Mouse (Mus musculus) MN1 (cell line): ENCODE measurements around the gene Sardh.

ENCODE experiments used
- DNase-seq: peaks from one replicate; pipeline ENCODE4 v3.0.0-alpha.2; 2016; ENCODE audit warnings: low spot score

Sardh gene

GRCm38 (mm10) chr2:27226572-27226971 lies 21.6 kb downstream of the Sardh start:
- DNase-seq = no peak

- DNase-seq = no peak
Observed at GRCm38 (mm10) chr2:27223012-27223421, 25.1 kb downstream of the Sardh start.

- DNase-seq = no peak
Observed at GRCm38 (mm10) chr2:27218569-27218968, 29.6 kb downstream of the Sardh start.

GRCm38 (mm10) chr2:27218121-27218544 lies 30.0 kb downstream of the Sardh start:
- DNase-seq = no peak

GRCm38 (mm10) chr2:27215537-27215936 lies 32.6 kb downstream of the Sardh start:
- DNase-seq = no peak

- DNase-seq = peak; percentile 47
Observed at GRCm38 (mm10) chr2:27211966-27212893, 35.9 kb downstream of the Sardh start.

- DNase-seq = peak; percentile 77
Observed at GRCm38 (mm10) chr2:27210676-27211210, 37.4 kb downstream of the Sardh start.

GRCm38 (mm10) chr2:27210255-27210654 lies 37.9 kb downstream of the Sardh start:
- no peak for DNase-seq

- DNase-seq = no peak
Observed at GRCm38 (mm10) chr2:27209816-27210215, 38.3 kb downstream of the Sardh start.

- DNase-seq = no peak
Observed at GRCm38 (mm10) chr2:27209370-27209769, 38.8 kb downstream of the Sardh start.

GRCm38 (mm10) chr2:27207126-27207525 lies 41.0 kb downstream of the Sardh start:
- no peak for DNase-seq

GRCm38 (mm10) chr2:27206128-27206797 lies 41.9 kb downstream of the Sardh start:
- no peak for DNase-seq

- no peak for DNase-seq
Observed at GRCm38 (mm10) chr2:27205666-27206065, 42.5 kb downstream of the Sardh start.

GRCm38 (mm10) chr2:27200586-27200985 lies 47.6 kb downstream of the Sardh start:
- DNase-seq = no peak

GRCm38 (mm10) chr2:27198551-27199246 lies 49.4 kb downstream of the Sardh start:
- no peak for DNase-seq

- DNase-seq = no peak
Observed at GRCm38 (mm10) chr2:27189994-27190393, 58.1 kb downstream of the Sardh start.

GRCm38 (mm10) chr2:27187531-27187930 lies 60.6 kb downstream of the Sardh start:
- no peak for DNase-seq

GRCm38 (mm10) chr2:27183734-27184133 lies 64.4 kb downstream of the Sardh start:
- DNase-seq = peak; percentile 69

- peak; percentile 56 for DNase-seq
Observed at GRCm38 (mm10) chr2:27181907-27182306, 66.2 kb downstream of the Sardh start.

GRCm38 (mm10) chr2:27179101-27179500 lies 69.0 kb downstream of the Sardh start:
- no peak for DNase-seq

GRCm38 (mm10) chr2:27175696-27176267 lies 72.4 kb downstream of the Sardh start:
- peak; percentile 58 for DNase-seq

GRCm38 (mm10) chr2:27174242-27174641 lies 73.9 kb downstream of the Sardh start:
- DNase-seq = no peak
